Mouse (Mus musculus) large intestine, adult 2 months (tissue): ENCODE results near the gene Pik3cd. TPM values are rescaled to one million over a fixed set of nuclear protein-coding genes. Genes with fewer than 3 reads are reported as not detected.
"Not testable (repeated sequence)": the region's sequence is repeated elsewhere in the genome, so short reads cannot be mapped to it uniquely, and the experiment has no call there.

ENCODE experiments used
- DNase-seq: peaks from one replicate; pipeline ENCODE4 v3.0.0-alpha.2; 2012; ENCODE audit warnings: low read depth, low spot score
- WGBS: fragments of 180-500 bp; shearing (Covaris S2); methylation state at CpG from one replicate; pipeline ENCODE4 v1.1.7; 2018; 5-methylcytosine and 5-hydroxymethylcytosine counted together
- polyA plus RNA-seq: library from polyadenylated mRNA; depleted of rRNA; stranded (reverse); fragments of >200 nt; gene quantifications from 2 replicates; pipeline ENCODE4 v1.2.3, GENCODE M21; 2012

Gene Pik3cd
- polyA plus RNA-seq, 1 experiment, result 11.4 TPM

DNA sequence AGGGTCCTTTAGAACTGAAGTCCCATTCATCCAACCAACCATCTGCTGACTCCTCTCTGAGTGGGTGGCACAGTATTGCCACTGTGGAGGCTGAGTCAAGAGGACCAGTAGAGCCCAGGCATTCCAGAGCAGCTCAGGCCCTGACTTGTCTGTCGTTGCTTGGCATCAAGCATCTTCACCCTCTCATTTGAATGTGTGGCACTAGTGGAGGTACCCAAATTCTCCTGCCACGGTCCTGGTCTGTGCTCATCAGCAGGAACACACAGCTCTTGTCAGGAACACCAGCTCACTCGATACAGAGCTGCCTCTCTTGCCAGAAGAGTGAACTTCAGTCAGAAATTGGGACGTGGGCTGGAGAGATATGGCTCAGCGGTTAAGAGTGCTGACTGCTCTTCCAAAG is 78.7 kb downstream of the Pik3cd start:
- no peak for DNase-seq
- 88% methylated on average over 5 of the region's 5 CpGs for WGBS

DNA sequence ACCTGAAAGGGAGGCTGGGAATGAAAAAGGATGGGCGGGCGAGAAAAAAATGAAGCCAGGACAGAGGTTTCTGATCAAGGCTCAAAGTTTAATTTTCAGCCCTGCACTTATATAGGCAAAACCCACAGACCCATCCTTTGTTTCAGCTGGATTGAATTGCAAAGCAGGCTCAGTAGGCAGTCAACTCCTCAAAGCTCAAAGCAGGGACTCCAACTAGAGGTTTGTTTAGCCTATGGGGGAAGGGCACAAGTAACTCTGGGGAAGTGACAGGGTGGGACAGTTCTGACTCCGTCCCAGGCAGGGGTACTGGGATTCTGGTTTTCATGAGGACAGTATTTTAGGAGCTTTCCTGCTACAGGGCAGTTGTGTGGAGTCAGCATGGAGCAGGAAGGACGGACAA is 81.1 kb downstream of the Pik3cd start:
- WGBS, result 84% methylated on average over 4 of the region's 4 CpGs
- no peak for DNase-seq

DNA sequence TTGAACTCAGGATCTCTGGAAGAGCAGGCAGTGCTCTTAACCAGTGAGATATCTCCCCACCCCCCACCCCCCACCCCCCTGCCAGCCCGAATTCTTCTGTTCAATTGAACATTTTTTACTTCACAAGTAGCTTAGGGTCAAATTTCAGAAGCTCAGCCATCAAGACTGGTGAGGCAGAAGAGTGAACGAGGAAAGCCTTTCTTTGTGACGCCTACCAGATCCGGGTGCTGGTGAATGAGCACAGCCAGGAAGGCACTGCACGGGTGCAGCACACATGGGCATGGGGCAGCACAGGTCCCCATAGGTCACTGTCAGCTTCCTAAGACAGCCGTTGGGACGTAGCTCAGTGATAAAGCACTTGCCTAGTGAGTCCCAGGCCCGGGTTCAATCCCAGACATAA is 82.4 kb downstream of the Pik3cd start:
- DNase-seq, result no peak
- 86% methylated on average over 8 of the region's 8 CpGs for WGBS

DNA sequence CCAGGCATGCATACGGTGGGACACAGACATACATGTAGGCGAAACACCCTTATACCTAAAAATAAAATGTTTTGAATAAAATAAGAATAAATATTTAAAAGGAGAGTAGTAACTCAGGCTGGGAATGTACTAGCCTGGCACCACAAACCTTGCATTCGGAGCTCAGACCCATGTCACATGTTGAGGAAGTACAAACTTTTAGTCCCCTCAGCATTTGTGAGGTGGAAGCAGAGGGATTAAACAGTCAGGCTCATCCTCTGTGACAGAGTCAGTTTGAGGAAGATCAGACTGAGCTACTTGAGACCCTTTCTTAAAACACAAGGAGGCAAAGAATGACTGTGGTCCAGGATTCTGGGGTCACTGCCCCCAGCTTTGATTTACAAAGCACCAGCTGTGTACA is 85.4 kb downstream of the Pik3cd start:
- DNase-seq, result not testable (repeated sequence)
- 80% methylated on average over 3 of the region's 3 CpGs for WGBS

DNA sequence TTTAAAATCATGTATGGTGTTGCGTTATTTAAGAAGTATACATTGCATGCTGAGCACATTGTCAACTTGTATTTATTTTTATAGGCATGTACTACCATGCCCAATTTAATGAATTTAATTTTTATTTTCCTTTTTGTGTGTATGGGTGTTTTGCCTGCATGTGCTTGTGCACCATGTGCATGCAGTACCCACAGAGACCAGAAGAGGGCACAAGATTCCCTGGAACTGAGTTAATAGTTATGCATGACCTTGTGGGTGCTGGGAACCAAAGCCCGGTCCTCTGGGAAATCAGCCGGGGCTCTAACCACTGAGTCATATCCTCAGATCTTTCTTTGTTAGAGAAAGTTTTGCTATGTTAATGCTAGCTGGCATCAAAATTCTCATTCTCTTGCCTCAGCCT is 87.5 kb downstream of the Pik3cd start:
- DNase-seq, result no peak
- WGBS, result 97% methylated on average over 3 of the region's 3 CpGs

DNA sequence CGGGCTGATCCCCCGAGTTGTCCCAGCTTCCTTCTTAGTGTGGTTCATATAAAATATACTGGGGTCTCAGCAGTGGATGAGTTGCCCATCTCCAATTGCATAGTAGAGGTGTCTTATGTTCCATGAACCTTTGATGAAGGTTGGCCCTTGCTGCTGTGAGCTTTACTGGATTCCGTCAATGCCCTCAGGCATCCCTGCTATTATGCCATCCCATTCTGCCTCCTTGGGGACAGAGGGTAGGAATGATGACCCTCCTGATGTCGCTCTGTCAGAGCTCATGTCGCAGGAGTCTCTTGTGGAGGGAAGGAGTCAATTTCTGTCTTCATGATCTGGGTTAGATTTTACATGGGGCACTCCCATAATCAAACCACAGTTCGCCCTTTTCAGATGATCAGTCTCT is 88.9 kb downstream of the Pik3cd start:
- not testable (repeated sequence) for DNase-seq
- 77% methylated on average over 6 of the region's 6 CpGs for WGBS

DNA sequence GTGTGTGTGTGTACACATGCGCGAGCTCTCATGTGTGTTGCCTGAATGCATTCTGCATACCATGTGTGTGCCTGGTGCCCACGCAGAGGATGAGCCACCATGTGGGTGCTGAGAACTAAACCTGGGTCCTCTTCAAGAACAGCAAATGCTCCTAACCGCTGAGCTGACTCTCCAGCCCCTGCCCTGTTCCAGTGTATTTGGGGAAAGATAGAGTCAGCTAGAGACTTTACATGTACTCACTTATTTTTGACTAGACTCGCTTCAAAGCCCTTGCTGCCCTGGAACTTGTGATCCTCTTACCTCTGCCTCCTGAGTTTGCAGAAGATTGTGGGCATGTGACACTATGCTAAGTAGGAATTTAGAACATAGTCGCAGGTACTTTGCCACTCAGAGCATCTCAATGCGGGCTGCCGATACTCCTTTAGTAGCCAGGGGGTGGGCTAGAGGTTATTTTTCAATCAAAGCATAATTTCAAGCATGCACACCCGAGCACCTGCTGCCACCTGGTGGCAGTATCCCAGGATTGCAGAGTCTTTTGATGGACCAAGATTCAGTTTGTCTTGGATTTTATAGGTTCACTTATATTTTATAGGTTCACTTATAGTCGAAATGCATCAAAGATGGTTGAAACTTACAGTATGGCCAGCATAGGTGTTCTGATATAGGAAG is 90.9 kb downstream of the Pik3cd start:
- 50% methylated on average over 10 of the region's 10 CpGs for WGBS
- no peak for DNase-seq

DNA sequence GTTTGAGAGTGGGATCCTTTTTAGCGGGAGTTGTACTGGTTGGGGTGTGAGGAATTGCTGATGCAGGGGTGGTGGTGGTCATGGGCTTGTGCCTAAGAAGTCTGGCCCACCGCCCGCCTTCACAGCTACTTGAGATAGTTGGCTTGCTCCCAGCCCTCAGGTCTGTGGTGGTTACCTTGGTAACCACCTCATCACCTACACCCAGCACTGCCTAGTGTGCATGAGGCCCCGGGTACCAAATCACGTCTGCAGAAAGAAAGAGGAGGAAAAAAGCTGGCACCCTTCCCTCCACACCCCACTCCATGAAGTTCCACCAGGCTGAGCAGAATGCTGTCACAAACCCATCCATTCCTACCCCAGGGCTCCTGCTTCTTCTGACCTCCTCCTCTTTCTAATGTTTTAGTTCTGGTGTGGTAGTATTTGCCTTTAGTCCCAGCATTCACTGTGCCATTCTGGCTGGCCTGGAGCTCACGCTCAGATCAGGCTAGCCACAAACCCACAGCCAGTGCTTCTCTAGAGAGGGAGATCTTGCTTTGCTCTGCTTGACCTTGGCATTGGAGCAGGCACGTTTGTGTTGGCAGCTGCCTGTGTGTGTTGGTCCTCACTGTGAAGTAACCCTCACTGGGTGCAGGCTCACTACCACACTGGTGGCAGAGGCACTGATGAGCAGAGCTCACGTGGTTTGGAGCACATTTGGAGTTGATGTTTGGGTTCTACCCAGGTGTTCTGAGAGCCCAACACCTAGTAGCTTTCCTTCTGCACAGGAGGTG is 92.9 kb downstream of the Pik3cd start:
- no peak for DNase-seq
- 74% methylated on average over 8 of the region's 8 CpGs for WGBS

DNA sequence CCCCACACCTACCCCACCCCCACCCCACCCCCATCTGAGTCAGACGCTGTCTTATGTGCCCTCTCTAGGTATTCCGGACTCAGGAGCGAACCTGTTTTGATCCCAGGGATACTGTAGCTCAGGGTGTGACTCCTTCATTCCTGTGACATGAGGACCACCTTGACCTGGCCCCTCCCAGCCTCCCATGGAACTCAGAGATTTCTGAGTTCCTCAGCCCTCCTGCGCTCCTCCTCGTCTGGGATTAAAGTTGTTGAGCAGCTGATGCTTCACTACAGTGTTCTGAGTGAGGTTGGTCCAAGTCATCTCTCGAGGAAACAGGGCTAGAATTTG is 94.1 kb downstream of the Pik3cd start:
- no peak for DNase-seq
- WGBS, result 86% methylated on average over 6 of the region's 6 CpGs

DNA sequence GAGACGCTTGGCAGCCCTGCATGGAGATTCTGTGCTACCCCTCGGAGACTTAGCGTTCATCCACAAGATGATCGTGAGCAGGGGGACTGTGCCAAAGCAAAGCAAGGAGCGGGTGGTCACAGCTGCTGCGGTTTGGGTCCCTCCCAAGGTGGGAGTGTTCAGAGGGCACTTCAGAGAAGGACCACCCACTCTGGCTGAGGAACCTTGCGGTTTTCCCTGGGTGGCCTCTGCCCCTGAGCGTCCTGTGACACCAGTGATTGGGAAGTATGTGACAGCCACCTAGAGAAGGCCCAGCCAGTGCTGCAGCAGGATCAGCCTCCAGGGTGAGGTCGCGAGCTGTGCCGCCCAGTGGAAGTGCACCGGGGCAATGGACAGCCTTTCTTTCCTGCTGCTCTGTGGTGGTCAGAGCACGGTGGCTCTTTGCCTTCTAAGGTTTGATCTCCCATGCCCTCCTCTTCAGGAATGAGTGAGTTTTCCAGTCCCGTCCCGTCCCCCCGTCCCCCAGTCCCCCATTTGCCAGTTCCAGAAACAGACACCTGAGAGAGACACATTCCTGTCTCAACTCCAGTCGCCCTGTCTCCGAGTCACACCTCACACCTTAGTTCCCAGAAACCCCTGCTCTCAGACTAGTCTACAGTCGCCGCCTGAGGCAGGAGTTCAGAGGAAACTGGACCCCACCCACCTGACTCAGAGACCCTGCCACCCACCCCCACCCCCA is 94.6 kb downstream of the Pik3cd start:
- WGBS, result 72% methylated on average over 20 of the region's 20 CpGs
- DNase-seq, result no peak

DNA sequence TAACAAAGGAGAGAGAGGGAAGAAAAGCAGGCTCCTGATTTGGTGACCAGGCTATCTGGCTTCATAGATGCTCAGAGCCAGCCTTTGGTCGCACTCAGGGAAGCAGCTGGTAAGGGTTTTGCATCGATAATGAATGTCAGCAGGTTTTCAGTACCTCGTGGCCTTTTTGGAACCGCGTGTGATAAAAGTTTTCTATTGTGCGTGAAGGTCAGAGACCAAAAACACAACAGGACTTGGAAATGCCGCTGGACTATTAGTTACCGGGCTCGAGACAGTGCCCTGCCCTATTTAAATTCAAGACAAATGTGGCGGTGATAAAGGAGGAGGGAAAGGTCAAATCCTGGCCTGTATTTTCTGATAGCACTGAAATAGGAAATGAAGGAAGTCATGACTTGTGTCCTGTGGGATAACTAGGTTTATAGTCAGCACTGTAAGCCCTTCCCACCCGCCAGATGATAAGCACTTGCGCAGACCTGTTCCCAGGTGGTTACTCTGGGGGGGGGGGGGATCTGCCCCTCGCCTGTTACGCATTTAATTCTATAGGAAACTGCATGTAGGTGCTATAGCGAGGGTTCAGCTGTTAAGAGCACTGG is 95.5 kb downstream of the Pik3cd start:
- WGBS, result 78% methylated on average over 15 of the region's 15 CpGs
- DNase-seq, result no peak

DNA sequence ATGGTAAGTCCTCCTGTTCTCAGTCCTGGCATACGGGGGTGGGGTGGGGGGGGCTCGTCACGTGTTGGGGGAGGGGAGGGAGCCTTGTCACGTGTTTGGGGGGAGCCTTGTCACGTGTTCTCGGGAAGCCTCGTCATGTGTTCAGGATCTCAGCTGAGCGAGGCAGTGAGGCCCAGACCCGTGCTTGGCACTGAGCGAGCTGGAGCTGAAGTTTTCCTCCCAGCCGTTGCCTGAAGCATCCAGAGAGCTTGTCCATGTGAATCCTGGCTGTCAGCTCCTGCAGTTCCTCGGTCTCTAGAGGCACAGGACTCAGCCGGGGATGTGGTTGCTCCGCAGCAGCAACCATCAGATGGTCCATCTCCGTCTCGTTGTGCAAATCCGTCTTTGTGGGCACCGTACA is 96.3 kb downstream of the Pik3cd start:
- 90% methylated on average over 18 of the region's 18 CpGs for WGBS
- DNase-seq, result no peak

DNA sequence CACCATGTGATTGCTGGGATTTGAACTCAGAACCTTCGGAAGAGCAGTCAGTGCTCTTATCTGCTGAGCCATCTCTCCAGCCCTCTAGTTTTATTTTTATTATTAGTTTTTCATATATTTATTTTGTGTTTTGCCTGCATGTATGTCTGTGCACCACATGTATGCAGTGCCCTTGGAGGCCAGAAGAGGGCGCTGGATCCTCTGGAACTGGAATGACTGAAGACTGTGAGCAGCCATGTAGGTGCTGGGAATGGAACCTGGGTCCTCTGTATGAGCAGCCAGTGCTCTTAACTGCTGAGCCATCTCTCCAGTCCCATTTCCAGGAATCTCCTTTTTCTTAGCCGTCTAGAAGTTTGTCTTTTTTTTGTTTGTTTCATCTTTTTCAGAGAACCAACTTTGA is 97.9 kb downstream of the Pik3cd start:
- no peak for DNase-seq
- 80% methylated on average over 3 of the region's 3 CpGs for WGBS

DNA sequence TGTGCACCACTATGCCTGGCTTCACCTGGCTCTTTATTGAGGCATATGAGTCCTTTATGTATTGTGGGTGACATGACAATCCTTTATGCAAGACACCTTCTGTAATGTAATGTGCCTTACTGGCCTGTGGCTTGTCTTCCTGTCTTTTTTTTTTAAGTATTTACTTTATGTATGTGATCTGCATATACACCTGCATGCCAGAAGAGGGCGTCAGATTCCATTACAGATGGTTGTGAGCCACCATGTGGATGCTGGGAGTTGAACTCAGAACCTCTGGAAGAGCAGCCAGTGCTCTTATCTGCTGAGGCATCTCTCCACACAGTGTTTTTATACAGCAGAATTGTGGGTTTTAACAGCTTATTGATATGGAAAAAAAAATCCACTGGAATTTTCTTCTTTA is 98.5 kb downstream of the Pik3cd start:
- DNase-seq, result no peak
- WGBS, result 54% methylated on average over 1 of the region's 1 CpGs

DNA sequence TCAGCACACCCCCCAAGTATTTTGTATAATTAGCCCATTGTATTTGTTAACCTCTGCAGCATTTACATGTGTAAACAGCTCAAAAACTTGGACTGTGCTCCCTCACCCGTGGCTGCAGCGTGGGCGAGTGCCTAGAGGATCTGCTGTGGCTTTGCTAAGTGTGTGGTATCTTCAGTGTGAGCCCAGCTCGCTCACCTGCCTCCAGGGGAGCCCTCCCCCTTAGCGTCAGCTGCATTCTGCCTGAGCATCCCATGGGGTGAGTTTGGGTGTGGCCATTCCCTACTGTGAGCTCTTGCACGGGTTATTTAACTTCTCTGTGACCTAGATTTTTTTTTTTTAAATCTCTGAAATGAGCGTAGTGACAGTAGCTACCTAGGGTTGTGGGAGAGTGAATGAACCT is 100.1 kb downstream of the Pik3cd start:
- WGBS, result 45% methylated on average over 7 of the region's 7 CpGs
- DNase-seq, result no peak

DNA sequence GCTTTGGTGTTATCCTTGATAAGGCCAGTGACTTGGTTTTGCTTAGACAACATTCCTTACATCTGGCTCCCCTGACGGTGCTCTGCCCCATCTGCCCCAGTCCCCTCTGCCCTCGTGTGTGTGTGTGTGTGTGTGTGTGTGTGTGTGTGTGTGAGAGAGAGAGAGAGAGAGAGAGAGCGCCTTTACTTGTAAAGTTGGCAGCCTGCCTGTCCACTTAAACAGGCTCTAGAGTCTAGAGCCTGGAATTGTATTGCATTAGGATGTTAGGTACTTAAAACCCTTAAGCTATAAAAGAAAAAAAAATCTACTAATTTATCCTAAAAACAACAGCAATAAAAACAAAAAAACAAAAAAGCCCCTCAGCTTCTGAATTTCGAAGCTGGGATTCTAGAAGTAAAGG is 100.9 kb downstream of the Pik3cd start:
- no peak for DNase-seq
- WGBS, result 21% methylated on average over 4 of the region's 4 CpGs

DNA sequence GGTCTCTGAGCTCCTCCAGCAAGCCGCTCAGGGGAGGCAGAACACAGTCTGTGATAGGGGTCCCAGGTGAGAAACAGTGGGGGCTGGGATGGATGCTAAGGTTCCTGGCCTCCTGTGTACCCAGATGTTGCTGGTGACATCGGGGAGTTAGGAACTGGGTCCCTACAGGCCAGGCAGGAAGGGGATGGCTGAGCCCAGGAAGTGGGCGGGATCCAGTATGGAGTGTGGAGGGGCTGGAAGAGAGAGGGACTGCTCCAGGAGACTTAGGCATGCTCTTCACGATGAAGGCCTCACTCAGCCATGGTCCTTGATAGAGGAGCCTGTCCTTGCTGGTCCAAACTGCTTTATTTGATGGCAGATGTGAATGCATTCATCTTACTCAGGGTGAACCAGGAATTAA is 102.2 kb downstream of the Pik3cd start:
- DNase-seq, result no peak
- 86% methylated on average over 4 of the region's 4 CpGs for WGBS

DNA sequence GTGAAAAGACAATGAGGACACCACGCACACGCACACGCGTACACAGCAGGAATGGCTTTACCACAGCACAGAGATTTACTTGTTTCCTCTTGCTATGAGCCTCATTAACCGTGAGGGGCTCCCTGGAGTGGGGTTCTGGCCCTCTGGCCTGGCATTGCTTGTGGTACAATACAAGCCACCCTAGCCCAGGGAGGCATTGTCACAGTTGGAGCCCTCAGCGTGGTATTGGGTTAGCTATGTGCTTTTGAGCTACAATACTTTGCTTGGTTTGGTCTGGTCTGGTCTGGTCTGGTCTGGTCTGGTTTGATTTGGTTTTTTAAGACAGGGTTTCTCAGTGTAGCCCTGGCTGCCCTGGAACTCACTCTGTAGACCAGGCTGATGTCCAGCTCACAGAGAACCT is 102.8 kb downstream of the Pik3cd start:
- no peak for DNase-seq
- WGBS, result 95% methylated on average over 6 of the region's 6 CpGs
